Mouse (Mus musculus) small intestine, adult 2 months (tissue): ENCODE data around the gene Cep112. TPM values are rescaled to one million over a fixed set of nuclear protein-coding genes. Genes with fewer than 3 reads are reported as not detected.

Experiments used
- H3K27ac ChIP-seq: fragments of 200-500 bp; 2 replicates; pipeline ENCODE4 v1.5.1; 2012; ENCODE audit warnings: low read depth, low read length, control low read depth, inconsistent platforms; ENCODE audit not compliant: insufficient read depth
- H3K27me3 ChIP-seq: fragments of 200-500 bp; 2 replicates; pipeline ENCODE4 v1.6.1; 2012; ENCODE audit warnings: mild to moderate bottlenecking, moderate library complexity, low read length, inconsistent platforms; ENCODE audit not compliant: control insufficient read depth, insufficient read depth
- H3K36me3 ChIP-seq: fragments of 200-500 bp; 2 replicates; pipeline ENCODE4 v1.6.1; 2012; ENCODE audit warnings: mild to moderate bottlenecking, low read length, control low read depth, inconsistent platforms; ENCODE audit not compliant: control insufficient read depth, insufficient read depth
- H3K4me1 ChIP-seq: fragments of 200-500 bp; 2 replicates; pipeline ENCODE4 v1.6.1; 2012; ENCODE audit warnings: low read length, inconsistent platforms, mixed read lengths; ENCODE audit not compliant: control insufficient read depth, insufficient read depth, insufficient read length
- H3K4me3 ChIP-seq: fragments of 200-500 bp; 2 replicates; pipeline ENCODE4 v1.5.1; 2012; ENCODE audit warnings: low read depth, mild to moderate bottlenecking, control low read depth, inconsistent platforms, low read length, moderate library complexity
- CTCF ChIP-seq: fragments of 200-500 bp; IDR thresholded peaks from 2 replicates; pipeline ENCODE4 v1.5.1; 2012; ENCODE audit warnings: low read depth, mild to moderate bottlenecking, control low read depth, inconsistent platforms, low read length, moderate library complexity, mixed read lengths; ENCODE audit not compliant: insufficient replicate concordance, insufficient read length; ENCODE audit errors: extremely low read depth
- POLR2A ChIP-seq: fragments of 200-500 bp; IDR thresholded peaks from 2 replicates; pipeline ENCODE4 v1.6.1; 2012; ENCODE audit warnings: low read depth, mild to moderate bottlenecking, control low read depth, inconsistent platforms, low read length, moderate library complexity
- WGBS: fragments of 180-500 bp; shearing (Covaris S2); methylation state at CpG from one replicate; pipeline ENCODE4 v1.1.7; 2018; 5-methylcytosine and 5-hydroxymethylcytosine counted together
- polyA plus RNA-seq: library from polyadenylated mRNA; depleted of rRNA; stranded (reverse); fragments of >200 nt; gene quantifications from 2 replicates; pipeline ENCODE4 v1.2.3, GENCODE M21; 2012

Gene Cep112
- polyA plus RNA-seq, 1 experiment, result 0.19 TPM

- H3K27ac ChIP-seq, result no peak overlapping the region
- no peak for TF ChIP-seq POLR2A
- TF ChIP-seq CTCF, result no peak
- no peaks in the 10 kb centered on the region for H3K36me3 ChIP-seq
- no peaks in the 10 kb centered on the region for H3K27me3 ChIP-seq
- peaks cover 5% of the 10 kb centered on the region; the same call in 1 of the 2 replicates for H3K4me1 ChIP-seq
- H3K4me3 ChIP-seq, result no peak overlapping the region
- WGBS, result 83% methylated on average over 6 of the region's 6 CpGs
Measured at GRCm38 (mm10) chr11:108774019-108774670, 349.2 kb downstream of the Cep112 start.

DNA sequence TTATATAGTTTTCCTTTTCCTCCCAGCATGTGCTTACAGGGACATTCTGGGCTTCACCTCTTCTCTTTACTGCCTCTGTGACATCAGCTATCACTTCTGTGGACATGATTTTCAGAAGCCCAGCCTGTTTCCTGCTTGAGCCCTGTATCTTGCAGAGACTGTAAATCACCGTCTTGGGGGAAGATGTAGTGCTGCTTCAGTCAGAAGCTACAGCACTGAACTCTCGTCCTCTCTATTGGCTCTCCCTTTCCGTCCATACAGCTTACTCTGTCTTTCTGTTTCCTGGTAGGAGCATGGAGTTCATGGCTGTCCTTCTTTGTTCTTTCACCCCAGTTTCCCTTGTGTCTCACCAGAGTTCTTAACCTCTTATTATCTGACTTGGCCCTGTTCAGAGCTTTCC, 352.2 kb downstream of the Cep112 start:
- Histone ChIP-seq H3K27me3 (no peaks in the 10 kb centered on the region), H3K4me1 (peaks cover 5% of the 10 kb centered on the region; the same call in 1 of the 2 replicates), H3K4me3 (no peak overlapping the region), H3K27ac (no peak overlapping the region), H3K36me3 (no peaks in the 10 kb centered on the region)
- 37% methylated on average over 3 of the region's 3 CpGs for WGBS
- no peak for TF ChIP-seq CTCF

DNA sequence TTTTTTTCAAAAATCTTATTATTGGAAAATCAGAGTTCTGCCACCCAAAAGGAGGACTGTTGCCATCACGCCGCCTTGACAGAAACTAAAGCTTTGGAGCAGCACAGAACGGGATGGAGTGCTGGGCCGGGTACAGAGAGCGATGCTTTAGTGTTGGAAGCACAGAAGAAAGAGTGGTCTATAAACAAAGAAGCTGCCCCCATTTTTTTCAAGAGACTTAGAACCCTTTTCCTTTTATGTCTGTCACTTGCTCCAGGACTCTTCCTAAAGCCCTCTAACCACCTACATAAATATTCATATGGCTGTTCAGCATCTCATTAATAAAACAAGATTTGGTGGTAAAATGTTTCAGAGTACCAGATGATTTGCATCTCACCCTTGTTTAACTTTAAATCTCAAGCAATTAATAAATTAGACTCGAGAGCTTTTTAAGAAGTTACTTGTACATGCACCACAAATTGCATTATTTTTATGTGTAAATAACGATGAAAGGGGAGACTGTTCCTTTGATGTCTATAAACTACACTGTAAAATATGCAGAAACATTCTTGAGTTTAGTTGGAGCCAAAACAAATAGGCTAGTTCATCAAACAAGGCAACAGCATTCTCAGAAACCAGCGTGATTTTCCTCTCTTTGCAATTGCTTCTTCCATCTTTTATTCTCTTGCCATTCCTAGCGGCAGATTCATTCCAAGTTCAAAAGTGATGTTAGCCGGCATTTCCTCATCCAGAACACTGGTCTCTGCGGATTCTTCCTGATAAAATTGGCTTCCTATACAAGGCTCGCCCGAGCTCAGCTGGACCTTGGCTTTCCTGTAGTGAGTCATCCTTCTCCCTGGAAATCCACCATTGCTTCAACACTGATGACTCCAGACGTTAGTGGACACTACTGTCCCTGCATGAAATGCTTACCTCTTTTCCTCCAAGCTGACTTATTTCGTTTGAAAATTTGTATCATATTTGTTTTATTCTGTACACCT, 355.6 kb downstream of the Cep112 start:
- peaks cover 5% of the 10 kb centered on the region; the same call in 1 of the 2 replicates for H3K4me1 ChIP-seq
- H3K4me3 ChIP-seq, result no peak overlapping the region
- H3K36me3 ChIP-seq, result no peaks in the 10 kb centered on the region
- WGBS, result 61% methylated on average over 15 of the region's 15 CpGs
- TF ChIP-seq CTCF, result no peak
- no peak for TF ChIP-seq POLR2A
- no peaks in the 10 kb centered on the region for H3K27me3 ChIP-seq
- no peak overlapping the region for H3K27ac ChIP-seq

DNA sequence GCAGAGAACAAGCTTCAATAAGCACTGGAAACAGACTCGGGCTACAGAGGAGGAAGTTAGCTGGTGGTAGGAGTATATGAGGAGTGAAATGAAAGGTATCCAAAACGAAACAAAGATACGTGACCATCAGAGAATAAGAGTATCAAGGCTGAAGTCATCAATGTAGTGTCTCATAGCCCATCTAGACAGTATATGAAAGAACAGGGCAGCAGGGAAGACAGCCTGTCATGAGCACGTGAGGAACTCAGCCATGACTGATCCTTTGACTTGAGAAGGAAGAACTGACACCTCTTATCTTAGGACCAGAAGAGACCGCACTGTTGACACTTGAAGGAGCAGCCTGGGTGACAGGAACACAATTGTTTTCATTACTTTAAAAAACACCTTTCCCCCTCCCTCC, 373.4 kb downstream of the Cep112 start:
- 80% methylated on average over 5 of the region's 5 CpGs for whole genome bisulfite sequencing
- TF ChIP-seq POLR2A (no peak), CTCF (no peak)
- Histone ChIP-seq H3K27me3 (no peaks in the 10 kb centered on the region), H3K36me3 (no peaks in the 10 kb centered on the region), H3K27ac (no peak overlapping the region), H3K4me1 (no peaks in the 10 kb centered on the region), H3K4me3 (no peak overlapping the region)

GRCm38 (mm10) chr11:108799695-108800094, 374.7 kb downstream of the Cep112 start:
- Histone ChIP-seq H3K27ac (no peak overlapping the region), H3K4me1 (no peaks in the 10 kb centered on the region), H3K4me3 (no peak overlapping the region), H3K36me3 (no peaks in the 10 kb centered on the region), H3K27me3 (no peaks in the 10 kb centered on the region)
- TF ChIP-seq POLR2A, result no peak
- TF ChIP-seq CTCF, result no peak
- WGBS, result 59% methylated on average over 3 of the region's 3 CpGs

GRCm38 (mm10) chr11:108804030-108804429, 379.0 kb downstream of the Cep112 start:
- Histone ChIP-seq H3K27me3 (no peaks in the 10 kb centered on the region), H3K4me1 (no peaks in the 10 kb centered on the region), H3K27ac (no peak overlapping the region), H3K4me3 (no peak overlapping the region), H3K36me3 (no peaks in the 10 kb centered on the region)
- TF ChIP-seq POLR2A (no peak), CTCF (no peak)
- 93% methylated on average over 3 of the region's 3 CpGs for WGBS

- Histone ChIP-seq H3K4me3 (no peak overlapping the region), H3K36me3 (no peaks in the 10 kb centered on the region), H3K27ac (no peak overlapping the region), H3K4me1 (no peaks in the 10 kb centered on the region), H3K27me3 (no peaks in the 10 kb centered on the region)
- 36% methylated on average over 3 of the region's 3 CpGs for WGBS
- TF ChIP-seq POLR2A, result no peak
- TF ChIP-seq CTCF, result no peak
Measured at GRCm38 (mm10) chr11:108805947-108806346, 381.0 kb downstream of the Cep112 start.
